Mouse (Mus musculus) v-Abl transformed pro-B cells (cell line): ENCODE results near the gene Dock10.

ENCODE experiments used
- in situ Hi-C, 2 experiments: fragments of 400-800 bp; cut with MboI; formaldehyde crosslinking; loops; one replicate each; pipeline ENCODE4 v1.15.1; 2025; ENCODE audit not compliant: unreplicated experiment in 2 of 2

Gene Dock10

DNA sequence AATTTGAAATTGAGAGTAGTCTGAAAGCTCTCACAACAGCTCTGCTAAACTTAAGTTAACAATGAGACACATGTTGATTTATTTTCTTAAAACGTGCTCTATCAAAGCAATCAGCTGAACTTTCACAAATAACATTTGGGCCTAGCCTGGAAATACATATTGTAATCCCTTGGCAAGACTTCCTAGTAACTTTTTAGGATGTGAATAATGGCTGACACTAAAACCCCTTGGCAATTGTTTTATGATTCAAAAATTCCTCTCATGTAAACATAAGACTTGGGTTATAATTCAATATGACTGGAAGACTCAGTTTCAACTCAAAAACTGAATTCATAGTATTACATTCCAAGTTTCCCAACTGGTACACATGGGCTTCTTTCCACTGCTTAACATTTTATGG, 133.0 kb downstream of the Dock10 start:
- in situ Hi-C loops = no loop called here

GRCm38 (mm10) chr1:80624552-80624951, 133.8 kb downstream of the Dock10 start:
- in situ Hi-C loops = no loop called here

- in situ Hi-C loops = no loop called here
These were observed 135.7 kb downstream of the Dock10 start for GRCm38 (mm10) chr1:80622646-80623045.

GRCm38 (mm10) chr1:80619100-80619499, 139.2 kb downstream of the Dock10 start:
- in situ Hi-C loops = loop anchor here in 1 of 2 experiments (10.0 kb wide), 1 partner anchor 46 kb away; no protein-coding TSS in a partner anchor

GRCm38 (mm10) chr1:80616671-80617070, 141.7 kb downstream of the Dock10 start:
- in situ Hi-C loops = loop anchor here in 1 of 2 experiments (10.0 kb wide), 1 partner anchor 48 kb away; no protein-coding TSS in a partner anchor

DNA sequence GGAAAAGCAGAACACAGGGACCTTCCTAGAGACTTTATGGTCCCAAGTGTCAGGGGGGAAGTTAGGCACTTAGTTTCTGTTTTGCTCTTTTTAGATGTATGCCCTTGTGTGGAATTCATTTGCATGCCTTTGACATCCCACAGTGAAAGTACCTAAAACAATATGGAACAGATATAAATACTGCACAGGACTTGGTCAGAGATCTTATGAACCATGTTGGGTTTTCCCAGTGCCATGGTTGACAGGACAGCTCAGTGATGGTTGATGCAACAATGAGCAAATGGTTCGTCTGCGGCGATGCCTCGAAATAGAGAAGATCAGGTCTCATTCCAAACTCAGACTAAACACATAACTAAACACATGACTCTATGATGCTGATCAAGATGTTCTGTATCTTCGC, 143.6 kb downstream of the Dock10 start:
- in situ Hi-C loops = loop anchor here in 1 of 2 experiments (10.0 kb wide), 1 partner anchor 50 kb away; no protein-coding TSS in a partner anchor

DNA sequence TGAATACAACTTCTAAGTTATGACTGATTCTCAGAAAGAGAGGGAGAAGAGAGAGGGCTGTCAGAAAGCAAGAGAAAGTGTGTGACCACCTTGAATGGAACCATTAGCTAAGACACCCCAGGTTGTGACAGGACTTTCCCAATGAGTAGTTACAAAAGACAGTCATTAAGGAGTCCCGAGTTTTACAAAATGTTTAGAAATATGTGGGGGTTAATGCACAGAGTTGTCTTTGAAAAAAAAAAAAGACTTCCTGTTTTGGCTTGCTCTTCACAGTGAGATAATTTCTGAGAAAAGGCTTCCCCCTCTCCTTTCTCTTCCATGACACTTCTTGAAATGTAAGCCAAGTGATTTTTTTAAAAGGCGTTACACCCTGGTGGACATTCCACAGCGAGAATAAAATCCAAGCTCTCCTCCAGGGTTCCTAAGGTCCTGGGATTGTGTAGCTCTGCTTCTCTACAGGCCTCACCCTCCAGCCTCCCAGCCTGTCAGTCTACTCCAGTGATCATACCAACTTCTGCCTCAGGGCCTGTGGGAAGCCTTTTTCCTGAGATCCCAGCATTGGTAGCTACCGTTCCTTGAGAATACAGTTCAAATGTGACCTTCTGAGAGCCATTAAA, 144.8 kb downstream of the Dock10 start:
- in situ Hi-C loops = loop anchor here in 1 of 2 experiments (10.0 kb wide), 1 partner anchor 51 kb away; no protein-coding TSS in a partner anchor

GRCm38 (mm10) chr1:80607546-80607945, 150.8 kb downstream of the Dock10 start:
- in situ Hi-C loops = no loop called here

DNA sequence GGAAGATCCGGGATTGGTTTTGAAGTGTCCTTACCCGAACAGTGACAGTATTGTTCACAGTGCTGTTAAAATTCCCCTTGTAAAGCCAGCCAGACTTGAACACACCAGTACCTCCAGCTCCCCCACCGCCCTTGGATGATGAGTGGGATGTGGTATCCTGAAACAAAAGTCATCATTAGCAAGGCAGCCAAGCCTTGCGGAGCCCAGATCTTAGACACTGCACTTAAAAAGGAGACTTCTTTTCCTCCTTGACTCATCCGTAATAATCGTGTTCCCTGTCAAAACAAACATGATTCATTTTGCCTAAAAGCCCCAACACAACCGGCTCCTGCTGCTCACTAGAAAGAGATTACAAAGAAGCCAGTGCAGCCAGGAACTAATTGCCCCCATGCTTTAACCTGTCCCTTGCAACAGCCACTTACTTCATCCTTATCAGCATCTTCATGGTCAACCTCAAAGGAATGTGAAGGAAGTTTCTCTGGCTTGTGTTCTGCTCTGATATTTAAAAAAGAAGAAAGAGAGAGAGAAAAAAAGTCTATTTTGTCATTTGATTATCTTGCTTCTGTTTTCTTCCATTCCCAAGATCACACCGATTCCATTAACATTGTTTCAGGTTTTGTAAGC, 152.1 kb downstream of the Dock10 start:
- in situ Hi-C loops = no loop called here

GRCm38 (mm10) chr1:80604332-80604731, 154.0 kb downstream of the Dock10 start:
- in situ Hi-C loops = no loop called here

DNA sequence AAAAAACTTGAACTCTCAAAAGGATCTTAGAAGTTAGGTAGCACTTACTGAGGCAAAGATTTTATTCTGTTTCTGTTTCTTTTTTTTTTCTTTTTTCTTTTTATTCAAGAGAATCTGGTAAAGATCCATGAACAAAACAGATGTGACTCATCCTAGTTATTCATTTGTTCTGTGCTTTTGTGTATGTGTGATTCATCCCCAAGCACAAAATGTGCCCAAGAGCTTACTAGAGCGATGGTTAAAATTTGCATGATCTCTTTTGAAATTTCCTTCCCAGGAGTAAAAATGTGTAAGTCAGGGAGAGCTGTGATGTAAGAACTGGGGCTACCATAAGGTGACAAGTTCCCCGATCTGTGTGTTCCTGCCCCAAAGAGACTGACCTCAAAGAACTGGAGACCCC, 155.2 kb downstream of the Dock10 start:
- in situ Hi-C loops = no loop called here

DNA sequence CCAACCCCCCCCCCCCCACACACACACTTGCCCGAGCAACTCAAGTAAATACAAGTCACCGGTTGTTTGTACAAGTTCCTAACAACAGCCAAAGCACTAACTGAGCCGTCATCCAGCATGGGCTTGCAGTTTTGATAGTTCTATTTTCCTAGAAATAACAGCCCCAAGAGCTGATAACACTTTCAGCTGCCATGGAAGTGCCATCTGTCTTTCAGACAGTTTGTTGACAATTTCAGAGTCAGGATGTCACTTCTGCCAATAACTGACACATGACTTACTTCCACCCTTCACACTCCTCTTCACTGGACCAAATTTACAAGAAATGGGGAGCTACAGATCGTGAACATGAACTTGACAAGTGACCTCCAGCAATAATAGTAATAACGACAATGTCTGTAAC, 175.0 kb downstream of the Dock10 start:
- in situ Hi-C loops = loop anchor here in 1 of 2 experiments (5.0 kb wide), 1 partner anchor 144 kb away; no protein-coding TSS in a partner anchor

GRCm38 (mm10) chr1:80582186-80582585, 176.1 kb downstream of the Dock10 start:
- in situ Hi-C loops = loop anchor here in 1 of 2 experiments (5.0 kb wide), 1 partner anchor 145 kb away; no protein-coding TSS in a partner anchor

DNA sequence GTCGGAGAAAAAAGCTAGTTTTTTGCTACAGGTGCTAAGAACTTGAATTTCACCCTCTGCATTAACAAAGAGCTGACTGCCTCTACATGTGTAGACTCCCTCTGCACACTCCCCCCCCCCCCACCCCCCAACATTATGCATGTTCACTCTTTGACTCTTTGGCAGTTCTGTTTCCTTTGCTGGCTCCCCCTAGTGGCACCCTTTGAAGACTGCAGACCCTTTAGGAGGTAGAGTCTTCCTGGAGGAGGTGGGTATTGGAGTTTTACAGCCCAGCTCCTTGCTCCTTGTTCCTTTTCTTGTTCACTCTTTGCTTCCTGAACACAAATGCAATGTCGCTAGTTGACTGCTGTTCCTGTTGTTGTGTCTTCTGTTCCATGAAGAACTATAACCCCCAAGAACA, 181.4 kb downstream of the Dock10 start:
- in situ Hi-C loops = loop anchor here in 1 of 2 experiments (5.0 kb wide), 1 partner anchor 145 kb away; no protein-coding TSS in a partner anchor

DNA sequence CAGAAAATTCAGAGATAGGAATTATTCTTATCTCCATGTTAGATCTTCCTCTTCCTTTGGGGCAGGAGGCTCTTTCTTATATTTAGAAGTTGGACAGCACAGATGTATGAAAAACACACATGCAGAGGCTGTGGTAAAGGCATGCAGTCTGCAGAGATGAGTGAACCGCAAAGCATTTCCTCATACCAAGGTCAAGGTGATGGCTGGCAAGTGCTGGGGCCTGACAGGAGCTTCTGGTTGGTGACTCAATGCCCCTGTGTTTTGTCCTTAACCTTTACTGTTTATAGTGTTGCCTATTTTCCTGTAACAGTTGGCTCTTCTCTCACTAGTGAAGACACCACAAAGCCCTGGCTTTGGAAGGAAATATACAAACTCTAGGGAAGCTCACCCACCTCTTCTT, 201.9 kb downstream of the Dock10 start:
- in situ Hi-C loops = no loop called here

DNA sequence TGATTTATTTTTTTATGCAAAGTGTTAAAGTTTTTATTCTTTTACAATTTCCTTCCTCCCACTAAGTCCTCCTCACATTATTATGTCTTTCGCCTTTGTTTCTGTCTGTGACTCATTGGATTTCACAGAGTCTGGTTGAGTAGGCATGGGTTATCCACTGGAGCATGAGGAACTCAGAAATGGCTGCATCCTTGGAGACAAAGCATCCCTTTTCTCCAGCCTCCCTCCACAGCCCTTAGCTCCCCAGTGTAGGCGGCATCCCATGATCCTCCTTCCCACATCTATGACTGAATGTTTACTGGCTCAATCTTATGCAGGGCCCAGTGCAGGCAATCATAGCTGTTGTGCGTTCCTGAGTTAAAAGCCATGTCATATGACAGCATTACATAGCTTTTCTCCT, 216.8 kb downstream of the Dock10 start:
- in situ Hi-C loops = loop anchor here (25.0 kb wide), 2 partner anchors 746 to 779 kb away; no protein-coding TSS in a partner anchor

- in situ Hi-C loops = loop anchor here in 1 of 2 experiments (10.0 to 25.0 kb wide), 3 partner anchors 247 to 1985 kb away; no protein-coding TSS in a partner anchor
These were observed 236.1 kb downstream of the Dock10 start for GRCm38 (mm10) chr1:80522197-80522596.

- in situ Hi-C loops = loop anchor here in 1 of 2 experiments (10.0 to 25.0 kb wide), 3 partner anchors 246 to 1983 kb away; no protein-coding TSS in a partner anchor
These were observed 237.9 kb downstream of the Dock10 start for GRCm38 (mm10) chr1:80520456-80520855.

DNA sequence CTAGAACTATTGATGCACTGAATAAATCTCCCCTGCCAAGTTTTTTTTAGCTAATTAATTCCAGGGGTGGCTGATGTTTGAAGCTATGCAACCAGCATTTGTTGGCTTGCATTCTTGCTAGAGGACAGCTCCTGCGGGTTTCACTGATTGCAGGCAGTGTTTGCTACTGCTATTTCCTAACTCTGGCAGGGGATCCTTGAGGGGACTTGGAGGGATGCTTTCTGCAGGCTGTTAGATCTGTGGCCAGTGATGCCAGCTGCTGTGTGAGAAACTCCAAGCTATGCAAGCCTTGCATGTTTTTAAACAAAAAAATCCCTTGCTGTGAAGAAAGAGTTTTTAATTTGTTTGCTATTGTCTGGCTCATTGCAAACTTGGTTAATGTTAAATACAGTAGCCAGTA, 238.4 kb downstream of the Dock10 start:
- in situ Hi-C loops = loop anchor here (5.0 to 25.0 kb wide), 7 partner anchors 108 to 1983 kb away; no protein-coding TSS in a partner anchor

GRCm38 (mm10) chr1:80515836-80516235, 242.5 kb downstream of the Dock10 start:
- in situ Hi-C loops = loop anchor here (5.0 to 25.0 kb wide), 6 partner anchors 104 to 1979 kb away; no protein-coding TSS in a partner anchor

DNA sequence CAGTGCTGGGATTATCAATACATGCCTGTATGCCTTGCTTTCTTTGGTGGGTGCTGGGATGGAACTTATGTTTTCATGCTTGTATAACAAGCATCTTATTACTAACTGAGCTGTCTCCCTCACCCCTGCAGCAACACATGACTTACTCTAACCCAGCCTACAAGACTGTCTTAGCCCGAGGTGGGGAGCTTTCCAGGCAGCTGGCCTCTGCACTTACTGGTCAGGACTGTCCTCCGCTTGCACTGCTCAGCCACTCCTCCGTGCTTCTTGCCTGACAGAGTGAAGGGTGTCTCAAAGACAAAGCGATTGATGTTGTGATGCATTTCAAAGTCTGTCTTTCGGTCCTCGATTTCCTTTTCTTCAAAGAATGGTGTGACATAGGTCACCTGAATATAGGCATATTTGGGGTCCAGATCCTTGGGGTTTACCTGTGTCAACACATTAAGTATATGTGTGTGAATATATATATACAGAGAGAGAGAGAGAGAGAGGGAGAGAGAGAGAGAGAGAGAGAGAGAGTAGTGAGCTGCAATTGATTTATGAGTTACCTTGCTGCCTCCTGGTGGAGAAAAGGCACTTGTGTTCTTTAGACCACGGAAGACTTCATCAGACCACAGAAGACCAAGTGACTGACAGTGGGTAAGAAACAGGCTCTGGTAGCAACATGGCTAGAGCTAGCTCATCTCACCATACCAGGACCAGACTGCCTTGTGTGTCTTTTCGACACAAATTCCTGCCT, 245.9 kb downstream of the Dock10 start:
- in situ Hi-C loops = loop anchor here (5.0 to 25.0 kb wide), 5 partner anchors 330 to 1975 kb away; no protein-coding TSS in a partner anchor
